Mouse (Mus musculus): ENCODE data around the gene Itga4. TPM values are rescaled to one million over a fixed set of nuclear protein-coding genes. Genes with fewer than 3 reads are reported as not detected.

The Itga4 gene
- polyA plus RNA-seq, 1 experiment = 6.0 TPM

- H3K4me3 ChIP-seq (ENCODE audit: insufficient read depth, low read length) = no peak overlapping the region
- no peaks in the 10 kb centered on the region for H3K4me1 ChIP-seq (ENCODE audit: control insufficient read depth, insufficient read depth, low read length)
- no peak for TF ChIP-seq CTCF (IDR thresholded peaks at IDR 0.05; ENCODE audit: extremely low read depth, insufficient read depth, low read length)
- TF ChIP-seq POLR2A (IDR thresholded peaks at IDR 0.05; ENCODE audit: extremely low read depth, insufficient read depth, low read length) = no peak
- no peak overlapping the region for H3K27ac ChIP-seq (ENCODE audit: insufficient read depth, low read length)
These were observed 79.4 kb downstream of the Itga4 start for GRCm38 (mm10) chr2:79334661-79335060.

DNA sequence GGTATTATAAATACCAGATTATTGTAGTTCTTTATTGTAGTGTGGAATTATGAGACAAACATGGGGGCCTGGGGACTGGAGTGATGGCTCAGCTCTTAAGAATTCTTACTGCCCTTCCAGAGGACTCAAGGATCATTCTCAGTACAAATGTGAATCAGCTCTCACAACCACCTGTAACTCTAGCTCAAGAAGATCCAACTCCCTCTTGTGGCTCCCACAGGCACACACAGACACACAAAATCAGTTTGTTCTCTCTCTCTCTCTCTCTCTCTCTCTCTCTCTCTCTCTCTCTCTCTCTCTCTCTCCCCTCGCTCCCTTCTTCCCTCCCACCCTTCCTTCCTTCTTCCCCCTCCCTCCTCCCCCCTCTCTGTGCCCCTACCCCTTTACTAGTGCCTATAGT, 80.9 kb downstream of the Itga4 start:
- H3K4me3 ChIP-seq (ENCODE audit: insufficient read depth, low read length) = no peak overlapping the region
- H3K4me1 ChIP-seq (ENCODE audit: control insufficient read depth, insufficient read depth, low read length) = no peaks in the 10 kb centered on the region
- H3K27ac ChIP-seq (ENCODE audit: insufficient read depth, low read length) = no peak overlapping the region
- TF ChIP-seq CTCF (IDR thresholded peaks at IDR 0.05; ENCODE audit: extremely low read depth, insufficient read depth, low read length) = peak; percentile 19; the same call in 1 of the 2 replicates
- no peak for TF ChIP-seq POLR2A (IDR thresholded peaks at IDR 0.05; ENCODE audit: extremely low read depth, insufficient read depth, low read length)

DNA sequence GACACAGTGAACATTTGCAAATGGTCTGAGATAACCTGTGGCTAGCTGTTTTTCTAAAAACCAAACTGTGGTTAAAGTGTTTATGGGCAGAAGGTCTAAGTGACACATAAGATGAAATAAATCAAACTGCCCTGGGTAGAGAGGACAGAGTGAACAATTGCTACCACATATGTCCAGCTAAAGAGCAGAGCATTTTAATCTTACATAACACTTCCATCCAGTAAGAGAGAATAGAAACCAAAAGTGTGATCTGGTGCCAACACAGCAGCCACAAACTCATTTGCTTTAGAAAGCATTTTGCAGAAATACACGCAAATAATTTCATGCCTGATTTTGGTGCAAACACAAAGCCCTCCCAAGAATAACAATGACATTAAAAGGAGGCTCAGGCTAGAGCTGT, 83.8 kb downstream of the Itga4 start:
- no peak overlapping the region for H3K27ac ChIP-seq (ENCODE audit: insufficient read depth, low read length)
- H3K4me1 ChIP-seq (ENCODE audit: control insufficient read depth, insufficient read depth, low read length) = no peaks in the 10 kb centered on the region
- H3K4me3 ChIP-seq (ENCODE audit: insufficient read depth, low read length) = no peak overlapping the region
- TF ChIP-seq CTCF (IDR thresholded peaks at IDR 0.05; ENCODE audit: extremely low read depth, insufficient read depth, low read length) = no peak

DNA sequence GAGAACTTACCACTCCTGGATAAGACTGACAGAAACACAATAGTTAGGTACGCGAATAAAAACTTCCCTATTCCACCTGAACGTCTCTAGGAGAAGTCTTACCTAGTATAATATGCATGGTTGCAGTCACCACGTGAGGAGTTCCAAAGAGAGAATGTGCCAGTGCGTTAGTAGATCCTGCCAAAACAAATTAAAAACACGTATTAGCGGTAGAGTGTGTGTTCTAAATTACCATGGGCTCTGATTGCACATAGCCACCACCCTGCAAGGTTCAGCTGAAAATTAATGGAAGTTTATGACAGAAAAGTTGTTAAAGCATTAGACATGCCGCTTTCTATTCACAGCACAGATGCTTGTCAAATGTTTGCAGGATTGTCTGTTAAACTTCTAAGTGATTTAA, 87.9 kb downstream of the Itga4 start:
- Histone ChIP-seq H3K4me1 (ENCODE audit: control insufficient read depth, insufficient read depth, low read length) (no peaks in the 10 kb centered on the region), H3K4me3 (ENCODE audit: insufficient read depth, low read length) (no peak overlapping the region), H3K27ac (ENCODE audit: insufficient read depth, low read length) (no peak overlapping the region)
- TF ChIP-seq POLR2A (IDR thresholded peaks at IDR 0.05; ENCODE audit: extremely low read depth, insufficient read depth, low read length) (no peak), CTCF (IDR thresholded peaks at IDR 0.05; ENCODE audit: extremely low read depth, insufficient read depth, low read length) (no peak)

DNA sequence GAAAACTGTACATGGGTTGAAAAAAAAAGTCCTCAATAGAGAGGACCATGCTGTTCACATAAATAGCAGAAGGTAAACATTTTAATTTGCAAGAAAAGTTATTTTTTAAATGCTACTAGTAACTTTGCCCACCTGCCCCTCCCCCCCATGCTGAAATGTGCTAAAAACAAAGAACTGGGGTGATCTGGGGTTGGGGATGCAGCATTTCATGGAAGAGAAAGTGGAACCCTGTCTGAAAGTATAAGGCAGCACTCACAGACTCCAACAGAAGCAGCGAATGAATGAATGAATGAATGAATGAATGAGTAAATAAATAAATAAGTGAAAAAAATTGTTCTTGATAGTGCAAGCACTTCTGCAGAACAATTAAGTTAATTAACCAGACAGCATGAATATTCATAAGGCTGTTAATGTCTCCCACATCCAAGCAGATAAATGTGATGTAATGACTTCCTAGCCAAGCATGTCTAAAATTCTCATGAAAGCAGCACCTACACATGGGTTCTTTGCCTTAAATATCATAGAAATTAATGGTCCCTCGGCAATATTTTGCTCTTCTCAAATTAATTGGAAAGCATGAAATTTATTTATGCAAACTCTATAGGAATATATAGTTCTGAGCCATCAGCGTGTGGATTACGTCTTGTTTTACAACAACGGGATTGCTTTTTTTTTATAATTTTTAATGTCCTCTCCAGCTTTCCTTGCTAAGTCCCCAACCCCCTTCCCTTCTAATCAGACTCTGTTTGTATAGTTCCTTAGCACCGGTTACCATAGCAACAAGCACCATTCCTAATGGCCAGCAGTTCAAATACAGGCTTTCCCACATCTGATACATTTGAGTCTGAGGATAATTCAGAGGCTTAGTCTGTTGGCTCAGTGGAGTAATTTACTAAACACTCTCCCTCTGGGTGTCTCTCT, 96.2 kb downstream of the Itga4 start:
- Histone ChIP-seq H3K4me1 (ENCODE audit: control insufficient read depth, insufficient read depth, low read length) (no peaks in the 10 kb centered on the region), H3K4me3 (ENCODE audit: insufficient read depth, low read length) (no peak overlapping the region), H3K27ac (ENCODE audit: insufficient read depth, low read length) (no peak overlapping the region)
- TF ChIP-seq POLR2A (IDR thresholded peaks at IDR 0.05; ENCODE audit: extremely low read depth, insufficient read depth, low read length) = no peak
- no peak for TF ChIP-seq CTCF (IDR thresholded peaks at IDR 0.05; ENCODE audit: extremely low read depth, insufficient read depth, low read length)

GRCm38 (mm10) chr2:79352100-79352802, 97.0 kb downstream of the Itga4 start:
- no peaks in the 10 kb centered on the region for H3K4me1 ChIP-seq (ENCODE audit: control insufficient read depth, insufficient read depth, low read length)
- no peak overlapping the region for H3K4me3 ChIP-seq (ENCODE audit: insufficient read depth, low read length)
- TF ChIP-seq POLR2A (IDR thresholded peaks at IDR 0.05; ENCODE audit: extremely low read depth, insufficient read depth, low read length) = no peak
- no peak overlapping the region for H3K27ac ChIP-seq (ENCODE audit: insufficient read depth, low read length)

DNA sequence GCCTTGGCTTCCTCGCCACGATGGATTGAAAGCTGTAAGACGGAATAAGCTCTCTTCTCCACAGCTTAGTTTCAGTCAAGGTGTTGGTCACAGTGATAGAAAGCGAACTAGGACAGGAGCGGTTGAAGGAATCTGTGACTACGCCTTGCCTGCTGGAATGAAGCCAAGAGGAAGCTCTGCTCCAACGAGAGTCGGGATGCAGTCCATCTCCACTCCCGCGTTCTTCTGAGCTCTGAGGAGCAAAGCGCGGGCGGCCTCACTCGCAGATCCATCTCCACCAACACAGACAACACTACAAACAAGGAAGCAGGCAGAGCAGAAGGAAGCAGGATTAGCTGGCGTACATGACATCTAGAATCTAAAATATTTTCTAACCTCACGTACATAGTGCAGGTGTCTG, 99.5 kb downstream of the Itga4 start:
- no peak overlapping the region for H3K4me3 ChIP-seq (ENCODE audit: insufficient read depth, low read length)
- H3K4me1 ChIP-seq (ENCODE audit: control insufficient read depth, insufficient read depth, low read length) = no peaks in the 10 kb centered on the region
- no peak for TF ChIP-seq CTCF (IDR thresholded peaks at IDR 0.05; ENCODE audit: extremely low read depth, insufficient read depth, low read length)
- TF ChIP-seq POLR2A (IDR thresholded peaks at IDR 0.05; ENCODE audit: extremely low read depth, insufficient read depth, low read length) = no peak
- no peak overlapping the region for H3K27ac ChIP-seq (ENCODE audit: insufficient read depth, low read length)

DNA sequence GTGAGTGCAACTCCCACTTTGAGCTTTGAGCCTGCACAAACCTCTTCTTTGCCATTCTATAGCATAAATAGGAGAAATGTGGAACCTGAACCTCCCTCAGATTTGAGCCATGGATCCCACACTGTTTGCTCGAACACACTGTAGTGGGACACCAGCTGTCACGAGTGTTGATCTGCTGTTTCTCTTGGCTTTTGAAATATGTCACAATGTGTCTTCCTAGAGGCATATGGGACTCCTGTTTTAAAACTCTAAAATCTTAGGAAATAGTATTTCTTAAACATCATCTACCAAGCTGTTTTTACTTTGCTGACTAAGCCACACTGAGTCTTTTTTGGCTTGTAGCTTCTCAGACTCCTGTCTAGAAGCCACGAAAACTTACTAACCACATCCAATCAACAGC, 102.6 kb downstream of the Itga4 start:
- Histone ChIP-seq H3K4me1 (ENCODE audit: control insufficient read depth, insufficient read depth, low read length) (no peaks in the 10 kb centered on the region), H3K4me3 (ENCODE audit: insufficient read depth, low read length) (no peak overlapping the region), H3K27ac (ENCODE audit: insufficient read depth, low read length) (no peak overlapping the region)
- TF ChIP-seq POLR2A (IDR thresholded peaks at IDR 0.05; ENCODE audit: extremely low read depth, insufficient read depth, low read length) = no peak
- no peak for TF ChIP-seq CTCF (IDR thresholded peaks at IDR 0.05; ENCODE audit: extremely low read depth, insufficient read depth, low read length)

DNA sequence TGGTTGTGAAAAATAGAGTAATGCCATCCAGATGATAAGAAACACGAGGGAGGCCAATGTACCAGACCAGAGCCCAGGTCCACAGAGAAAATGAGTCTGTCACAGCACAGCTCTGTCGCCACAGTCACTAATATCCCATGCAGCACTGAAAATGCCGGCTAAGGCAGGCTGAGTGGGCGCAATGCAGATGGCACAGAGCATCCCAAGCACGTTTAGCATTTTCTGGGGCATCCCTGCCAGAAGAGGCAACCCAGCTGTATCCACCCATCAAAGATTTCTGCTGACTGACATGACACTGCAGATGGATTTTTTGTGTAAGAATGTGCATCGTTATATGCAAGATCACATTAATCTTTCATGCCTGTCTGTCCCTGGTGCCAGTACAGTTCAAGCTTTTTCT, 106.8 kb downstream of the Itga4 start:
- no peak overlapping the region for H3K27ac ChIP-seq (ENCODE audit: insufficient read depth, low read length)

DNA sequence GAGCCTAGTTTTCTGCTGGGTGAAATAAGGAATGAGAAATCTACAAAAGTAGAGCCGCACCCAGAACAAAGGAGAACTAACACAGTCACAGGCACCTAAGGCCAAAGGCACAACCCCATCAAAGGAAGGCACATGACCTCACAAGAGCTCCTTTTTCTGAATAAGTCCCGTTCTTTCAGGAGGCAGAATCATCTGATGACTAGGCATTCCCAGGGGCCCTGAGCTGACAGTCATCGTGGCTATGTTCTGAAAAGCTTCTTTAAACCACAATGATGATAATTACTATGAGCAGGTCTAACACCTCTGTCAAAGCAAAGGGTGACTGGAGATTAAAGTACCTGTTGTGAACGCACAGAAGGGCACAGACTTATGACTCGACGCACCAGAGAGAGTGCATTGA, 108.7 kb downstream of the Itga4 start:
- Histone ChIP-seq H3K4me1 (ENCODE audit: control insufficient read depth, insufficient read depth, low read length) (no peaks in the 10 kb centered on the region), H3K27ac (ENCODE audit: insufficient read depth, low read length) (no peak overlapping the region), H3K4me3 (ENCODE audit: insufficient read depth, low read length) (no peak overlapping the region)
- TF ChIP-seq CTCF (IDR thresholded peaks at IDR 0.05; ENCODE audit: extremely low read depth, insufficient read depth, low read length) (no peak), POLR2A (IDR thresholded peaks at IDR 0.05; ENCODE audit: extremely low read depth, insufficient read depth, low read length) (no peak)

More for the DNA sequence above, 106.8 kb downstream of the Itga4 start:
- no peak overlapping the region for H3K4me3 ChIP-seq (ENCODE audit: insufficient read depth, low read length)
- H3K4me1 ChIP-seq (ENCODE audit: control insufficient read depth, insufficient read depth, low read length) = no peaks in the 10 kb centered on the region
- TF ChIP-seq CTCF (IDR thresholded peaks at IDR 0.05; ENCODE audit: extremely low read depth, insufficient read depth, low read length) (no peak), POLR2A (IDR thresholded peaks at IDR 0.05; ENCODE audit: extremely low read depth, insufficient read depth, low read length) (no peak)
